Mouse (Mus musculus) kidney, adult 2 months (tissue): ENCODE measurements around the gene B4galt5.

ENCODE experiments used
- CTCF ChIP-seq: fragments of 200-500 bp; conservative IDR thresholded peaks from 2 replicates; pipeline ENCODE4 v1.5.1; 2011; ENCODE audit warnings: low read depth, mild to moderate bottlenecking, control low read depth, low read length, moderate library complexity, mixed read lengths; ENCODE audit not compliant: insufficient read depth, insufficient read length
- POLR2A ChIP-seq: fragments of 200-500 bp; IDR thresholded peaks from one replicate; pipeline ENCODE4 v1.6.1; 2011; ENCODE audit warnings: low read depth, low read length, control low read depth

GRCm38 (mm10) chr2:167375688-167376087, 26.7 kb upstream of the B4galt5 start:
- TF ChIP-seq CTCF (no peak), POLR2A (no peak)
